Comparison of ENCODE assay signal across 9 mouse cellular contexts in the genomic region with DNA sequence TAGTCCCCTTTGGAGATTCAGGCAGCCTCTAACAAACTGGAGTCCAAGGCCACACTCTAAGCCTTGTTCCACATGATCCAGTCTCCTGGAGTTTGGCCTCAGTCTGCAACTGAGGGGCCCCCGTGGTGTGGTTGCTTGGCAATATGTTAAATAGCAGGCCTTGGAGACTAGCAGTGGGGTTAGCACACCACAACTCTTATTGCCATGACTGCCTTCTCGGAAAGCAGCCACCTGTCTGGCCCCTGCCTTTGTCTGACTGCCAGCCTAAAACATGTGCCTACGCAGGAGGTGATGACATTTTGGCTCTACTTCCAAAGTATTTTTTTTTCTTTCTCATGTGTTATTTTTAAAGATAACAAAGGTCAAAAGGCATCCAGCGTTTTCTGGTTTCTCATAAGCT. TPM values are rescaled to one million over a fixed set of nuclear protein-coding genes. Genes with fewer than 3 reads are reported as not detected.
DNase-seq lines count a peak whose midpoint lies in the region; ATAC-seq lines count a peak whose summit lies in the region.
"Had no signal": no experiment of that assay in that cellular context is flagged by ENCODE, and none has a peak within 500 bp of the region (broad histone marks: within the 10 kb centered on the region; RNA-seq: fewer than 3 reads in every experiment).

No protein-coding gene starts in this region.

- H3K4me1 ChIP-seq in neural tube, embryonic 15.5 days, result no peaks in the 10 kb centered on the region

- ATAC-seq in neural tube, embryonic 15.5 days (ENCODE audit: low FRiP score), result peak; percentile 45; the same call in 1 of the 2 replicates

- 0 out of 2 replicates have a peak, but pooled peaks cover 10% of the 10 kb centered on the region for H3K27me3 ChIP-seq in neural tube, embryonic 15.5 days (replicated peaks)

- no peak overlapping the region for H3K4me2 ChIP-seq in neural tube, embryonic 15.5 days

- H3K9me3 ChIP-seq in neural tube, embryonic 15.5 days (replicated peaks), result no peaks in the 10 kb centered on the region

- 45% methylated on average over 4 of the region's 4 CpGs for WGBS in neural tube, embryonic 15.5 days

- peak; percentile 18 for DNase-seq in adrenal gland, adult 2 months
- DNase-seq in adrenal gland, postnatal 25 days, result no peak
- DNase-seq in right cerebral cortex, postnatal 10 days (ENCODE audit: low spot score in 2 of 2), result peak; percentile 30
- no peak for DNase-seq in right cerebral cortex, postnatal 36 days (ENCODE audit: low spot score in 2 of 2)
- peak; percentile 81 for DNase-seq in kidney, adult 9 months
- no peak for DNase-seq in thymus, postnatal 14 days
- no peak for DNase-seq in urinary bladder, postnatal 36 days (ENCODE audit: low spot score in 2 of 2)

- H3K36me3 ChIP-seq in neural tube, embryonic 15.5 days, result no peaks in the 10 kb centered on the region

- no peak overlapping the region for H3K27ac ChIP-seq in neural tube, embryonic 15.5 days (replicated peaks)
- H3K27ac ChIP-seq: liver, embryonic 14.5 days had no signal

- no peak overlapping the region for H3K9ac ChIP-seq in neural tube, embryonic 15.5 days (replicated peaks)
- H3K9ac ChIP-seq: liver, embryonic 14.5 days had no signal

- no peak overlapping the region for H3K4me3 ChIP-seq in neural tube, embryonic 15.5 days (replicated peaks)

RNA-seq across cellular contexts. Expression of gene Cldn2, which starts 7.5 kb away (rescaled TPM):
- under 1 TPM; 0.12 to 0.21 TPM for total RNA-seq in adrenal gland, adult 2 months (2021)
- polyA plus RNA-seq in adrenal gland, adult 2 months (2012; rRNA removed), result not detected in 2 replicates
- total RNA-seq in adrenal gland, postnatal 25 days (2021), result 0.29 TPM in 1 of 2 replicates, not detected in the other
- polyA plus RNA-seq in neural tube, embryonic 15.5 days (2015; fragmentation: Nextera tagmentation; extraction: Ambion mirVana), result 0.27 and 1.9 TPM in 2 replicates

RNA-seq across cellular contexts. Expression of gene Ripply1, which starts 25.9 kb away (rescaled TPM):
- total RNA-seq in adrenal gland, adult 2 months (2021), result not detected
- polyA plus RNA-seq in adrenal gland, adult 2 months (2012; rRNA removed), result not detected in 2 replicates
- total RNA-seq in adrenal gland, postnatal 25 days (2021), result not detected in 2 replicates
- 0.19 and 0.23 TPM in 2 replicates for polyA plus RNA-seq in neural tube, embryonic 15.5 days (2015; fragmentation: Nextera tagmentation; extraction: Ambion mirVana)

Comparison
In these comparisons a context has a peak if more than half of its experiments do, and no peak if none do; other contexts are left out.
1. DNase-seq: peak in adrenal gland, adult 2 months (single experiment), right cerebral cortex, postnatal 10 days (2 of 2) and kidney, adult 9 months (single experiment); none in adrenal gland, postnatal 25 days (single experiment), right cerebral cortex, postnatal 36 days (0 of 2), thymus, postnatal 14 days (single experiment) and urinary bladder, postnatal 36 days (0 of 2).